Mouse (Mus musculus) right cerebral cortex, postnatal 25 days (tissue): ENCODE data around the gene Cwc27.

Experiments used
- DNase-seq: peaks from one replicate; pipeline ENCODE4 v3.0.0; 2022

Cwc27 gene

DNA sequence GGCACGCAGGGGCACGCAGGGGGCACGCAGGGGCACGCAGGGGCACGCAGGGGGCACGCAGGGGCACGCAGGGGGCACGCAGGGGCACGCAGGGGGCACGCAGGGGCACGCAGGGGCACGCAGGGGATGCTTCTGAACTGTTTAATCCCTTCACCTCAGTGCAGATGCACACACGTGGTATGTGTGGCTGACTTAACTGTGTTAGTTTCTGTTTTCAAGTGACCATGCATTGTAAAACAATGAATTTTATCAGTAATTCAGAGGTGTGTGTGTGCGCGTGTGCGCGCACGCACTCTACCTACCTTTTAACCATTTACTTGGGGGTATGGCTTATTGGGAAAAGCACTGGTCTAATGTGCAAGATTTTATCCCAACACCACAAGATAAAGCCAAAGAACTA is 208.4 kb downstream of the Cwc27 start:
- DNase-seq: no peak

DNA sequence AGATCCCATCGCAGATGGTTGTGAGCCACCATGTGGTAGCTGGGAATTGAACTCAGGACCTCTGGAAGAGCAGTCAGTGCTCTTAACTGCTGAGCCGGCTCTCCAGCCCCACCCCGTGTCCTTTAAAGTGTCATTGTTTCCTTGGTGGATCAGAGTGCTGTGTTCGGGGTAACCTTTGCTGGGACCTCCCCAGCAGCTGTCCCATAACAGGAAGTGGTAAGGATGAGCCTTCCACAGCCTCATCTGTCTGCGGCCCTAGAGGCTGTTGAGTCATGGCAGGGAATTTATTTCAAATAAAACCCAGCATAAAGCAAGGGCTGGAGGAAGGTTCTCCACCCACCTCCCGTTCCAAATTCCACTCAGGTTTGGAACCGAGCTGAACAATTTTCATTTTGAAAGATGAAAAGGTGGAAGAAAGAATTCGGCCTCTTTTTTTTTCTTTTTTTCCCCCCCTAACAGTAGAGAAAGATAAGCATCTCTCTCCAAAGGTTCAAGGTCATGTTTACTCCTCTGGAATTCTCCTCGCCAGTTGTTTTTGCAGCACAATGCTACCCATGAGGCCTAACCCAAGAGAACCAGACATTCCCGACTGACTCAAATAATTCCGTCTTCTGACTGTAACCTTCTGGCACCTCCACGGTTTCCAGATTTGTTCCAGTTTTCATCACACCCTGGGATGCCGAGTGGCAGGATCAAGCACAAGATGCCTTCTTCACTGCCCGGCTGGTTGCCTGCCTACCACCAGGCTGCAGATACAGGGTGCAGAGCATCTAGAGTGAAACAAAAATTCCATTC is 210.0 kb downstream of the Cwc27 start:
- no peak for DNase-seq

DNA sequence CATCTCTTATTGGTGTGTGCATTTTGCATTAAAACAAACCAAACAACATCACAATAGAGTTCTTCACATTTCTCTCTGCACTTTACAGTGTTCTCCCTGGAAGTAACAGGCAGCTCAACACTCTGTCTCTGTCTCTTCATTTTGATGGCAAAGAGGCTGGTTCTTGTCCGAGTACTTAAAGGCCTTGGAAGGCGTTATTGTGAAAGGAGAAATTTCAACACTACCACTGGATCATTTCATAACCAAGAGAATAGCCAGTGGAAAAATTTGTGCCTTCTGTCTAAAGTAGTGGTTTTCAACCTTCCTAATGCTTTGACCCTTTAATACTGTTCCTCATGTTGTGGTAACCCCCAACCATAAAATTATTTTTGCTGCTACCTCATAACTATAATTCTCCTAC is 211.8 kb downstream of the Cwc27 start:
- DNase-seq: no peak

DNA sequence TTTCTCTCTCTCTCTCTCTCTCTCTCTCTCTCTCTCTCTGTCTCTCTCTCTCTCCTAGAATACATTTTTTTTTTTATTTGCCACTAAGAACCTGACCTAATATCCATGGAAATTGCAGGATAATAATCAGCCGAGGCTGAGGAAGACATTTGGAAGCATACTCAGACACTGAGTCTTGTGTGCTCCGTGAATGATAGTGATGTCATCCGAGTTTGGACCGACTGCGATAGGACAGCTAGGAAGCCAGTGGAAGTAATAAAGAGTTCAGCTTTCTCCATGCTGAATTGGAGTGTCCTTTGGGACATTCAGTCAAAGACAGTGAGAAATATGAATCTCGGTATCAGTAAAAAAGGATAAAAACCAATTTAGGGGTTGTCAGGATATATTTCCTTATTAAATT is 214.7 kb downstream of the Cwc27 start:
- DNase-seq: no peak

DNA sequence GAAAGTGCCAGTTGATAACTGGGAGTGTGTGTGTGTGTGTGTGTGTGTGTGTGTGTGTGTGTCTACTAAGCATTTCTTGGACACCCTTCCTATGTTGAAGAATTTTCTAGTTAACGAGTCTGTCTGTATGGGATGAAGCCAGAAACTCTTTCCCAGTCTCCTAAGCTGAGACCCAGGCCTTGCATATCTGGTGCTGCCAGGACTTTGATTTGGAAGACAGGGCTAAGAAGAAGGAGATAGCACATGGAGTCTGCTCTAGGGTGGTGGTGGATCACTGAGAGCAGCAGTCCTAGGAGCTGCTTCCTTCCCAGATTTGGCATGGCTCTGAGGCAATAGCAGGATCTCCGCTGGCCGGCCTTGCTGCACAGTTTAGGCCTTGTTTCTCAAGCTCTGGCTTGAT is 215.2 kb downstream of the Cwc27 start:
- no peak for DNase-seq

DNA sequence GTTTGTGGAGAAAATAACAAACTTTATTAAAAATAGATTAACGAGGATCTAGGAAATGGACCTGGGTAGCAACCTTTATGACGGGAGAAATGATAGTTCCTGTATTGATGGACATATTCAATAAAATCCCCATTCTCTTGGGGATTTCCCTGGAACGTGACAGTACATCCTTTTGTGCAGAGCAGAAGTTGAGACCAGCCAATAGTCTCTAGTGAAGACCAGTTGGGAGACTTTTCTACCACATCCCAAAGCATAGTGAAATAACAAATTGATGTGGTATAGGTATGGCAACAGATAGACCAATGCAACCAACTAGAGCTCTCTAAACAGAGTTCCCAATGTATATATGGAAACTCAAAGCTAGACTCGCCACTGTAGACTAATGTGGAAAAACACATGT is 220.7 kb downstream of the Cwc27 start:
- DNase-seq: no peak

DNA sequence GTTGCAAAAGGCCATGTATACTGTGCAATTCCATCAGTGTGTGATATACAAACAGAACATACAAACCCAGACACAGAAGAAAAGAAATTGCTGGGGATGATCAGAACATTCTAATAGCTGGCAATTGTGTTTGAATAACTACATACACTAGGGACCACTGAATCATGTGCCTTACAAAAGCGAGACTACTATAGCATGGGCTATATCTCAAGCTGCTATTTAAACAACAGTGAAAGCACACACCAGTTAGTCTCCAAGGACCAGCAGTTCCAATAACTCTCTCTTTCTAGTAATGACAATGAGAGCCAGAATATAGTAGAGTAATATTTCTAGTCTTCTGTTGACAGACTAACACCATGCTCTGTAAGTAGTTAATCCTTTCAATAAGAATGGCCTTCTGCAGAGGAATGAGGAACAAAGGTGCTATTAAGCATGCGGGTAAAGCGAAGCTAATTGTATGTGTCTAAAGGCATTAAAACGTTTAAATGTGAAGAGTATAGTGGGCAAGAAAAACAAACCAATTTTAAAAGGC is 222.1 kb downstream of the Cwc27 start:
- DNase-seq: no peak

DNA sequence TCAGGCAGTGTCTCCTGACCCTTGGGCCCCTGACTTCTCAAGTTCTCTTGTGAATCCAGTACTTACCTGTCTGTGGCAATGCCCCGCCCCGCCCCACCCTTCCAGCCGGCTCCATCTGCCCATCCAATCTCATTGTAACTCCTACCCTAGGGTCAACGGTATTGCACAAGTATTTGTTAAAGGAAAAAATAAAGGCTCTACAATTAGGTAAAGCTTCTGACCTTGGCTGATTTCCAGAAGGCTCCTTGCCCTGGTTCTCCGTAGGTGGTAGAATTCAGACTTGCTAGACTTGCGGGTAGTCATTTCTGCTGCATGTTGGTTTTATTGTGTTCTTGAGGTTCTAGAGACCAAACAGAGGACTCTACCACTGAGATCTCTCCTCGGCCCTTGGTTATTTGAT is 226.0 kb downstream of the Cwc27 start:
- DNase-seq: no peak

DNA sequence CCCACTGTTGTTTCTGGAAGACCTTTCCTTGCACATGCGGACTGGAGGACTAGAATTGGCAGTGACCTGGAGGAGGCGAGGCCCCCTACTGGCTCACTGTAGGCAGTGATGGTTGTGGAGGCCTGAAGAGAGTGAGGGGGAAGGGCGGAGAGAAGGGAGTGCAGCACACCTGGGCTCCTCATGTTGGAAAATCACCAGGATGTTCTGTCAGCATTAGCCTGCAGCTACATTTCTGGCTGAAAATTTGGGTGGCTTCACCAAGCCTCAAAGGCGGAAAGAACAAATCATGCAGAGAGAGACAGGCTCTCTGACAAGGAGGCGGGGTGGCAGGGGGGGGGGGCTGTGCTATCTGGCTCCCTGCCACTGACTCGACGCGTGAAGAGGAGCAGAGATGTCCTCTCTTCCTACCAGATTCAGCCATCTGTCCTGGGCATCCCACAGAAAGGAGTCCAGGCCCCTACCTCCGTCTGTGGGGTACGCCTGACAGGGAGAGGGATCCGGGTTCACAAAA is 226.8 kb downstream of the Cwc27 start:
- DNase-seq: no peak

DNA sequence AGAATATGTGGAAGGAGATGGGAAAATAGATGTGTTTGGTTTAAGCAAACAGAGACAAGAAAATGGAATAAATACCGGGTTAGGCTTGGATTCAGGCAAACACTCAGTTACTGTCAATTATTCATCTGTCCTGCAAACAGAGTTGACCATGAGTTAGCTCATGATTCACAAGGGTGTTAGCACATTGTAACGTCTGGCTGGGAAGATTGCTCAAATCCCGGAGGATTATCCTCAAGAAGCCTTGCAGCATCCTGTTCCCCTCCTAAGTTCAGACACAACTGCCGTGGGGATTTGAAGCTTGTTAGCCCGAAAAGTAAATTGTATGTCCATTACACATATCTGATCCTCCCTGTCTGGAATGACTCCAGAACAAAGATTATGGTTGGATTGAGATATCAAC is 228.6 kb downstream of the Cwc27 start:
- no peak for DNase-seq
